Mouse (Mus musculus) common myeloid progenitor, adult 5-6 weeks (primary cell): Measurements from ENCODE around the gene Gm42742. TPM values are rescaled to one million over a fixed set of nuclear protein-coding genes. Genes with fewer than 3 reads are reported as not detected.

ENCODE experiments used
- ATAC-seq: replicated peaks from 2 replicates; pipeline ENCODE4 v1.8.0; 2016; ENCODE audit warnings: low read depth, mild to moderate bottlenecking, moderate TSS enrichment, inconsistent platforms; ENCODE audit not compliant: poor library complexity, severe bottlenecking
- total RNA-seq: library from RNA; stranded (forward); fragments of 200-1000, 187-1606 nt; gene quantifications from 2 replicates; pipeline ENCODE4 v1.2.3, GENCODE M21; 2017

The Gm42742 gene
- total RNA-seq, 1 experiment from 2014 or later: 33.1 TPM

DNA sequence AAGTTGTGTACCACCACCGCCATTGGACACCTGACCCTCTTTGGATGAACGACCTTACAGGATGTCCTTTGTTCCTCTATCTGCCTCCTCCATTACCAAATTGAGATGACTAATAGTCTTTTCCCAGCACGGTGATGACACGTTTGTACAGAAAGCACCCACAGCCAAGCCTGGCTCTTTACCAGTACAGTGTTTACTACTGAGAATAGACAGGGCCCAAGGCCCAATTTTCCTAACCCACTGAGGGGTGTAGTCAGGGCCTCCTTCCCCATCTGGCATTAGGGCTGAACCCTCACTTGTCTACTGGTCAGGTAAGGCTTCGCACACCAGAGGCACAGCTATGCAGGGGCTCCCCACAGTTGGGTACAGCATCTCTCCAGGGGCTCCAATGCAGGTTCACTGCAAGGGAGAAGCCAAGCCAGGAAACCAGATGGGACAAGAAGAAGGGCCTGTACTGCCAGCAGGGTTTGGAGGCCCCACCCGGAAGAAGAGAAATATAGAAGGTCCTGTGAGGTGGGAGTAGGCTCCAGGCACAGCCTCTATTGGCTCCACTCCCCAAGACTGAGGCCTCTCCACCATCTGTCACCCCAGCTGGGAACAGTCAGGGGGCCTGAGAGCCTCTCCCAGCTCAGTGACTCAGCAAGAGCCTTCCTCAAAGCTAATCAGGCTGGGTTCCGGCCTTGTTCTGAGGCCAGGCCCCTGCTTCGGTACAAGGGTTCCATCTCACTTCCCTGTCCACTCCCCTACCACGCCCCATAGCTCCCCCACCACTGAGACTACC lies 12.5 kb downstream of the Gm42742 start:
- peak; percentile 95 for ATAC-seq

DNA sequence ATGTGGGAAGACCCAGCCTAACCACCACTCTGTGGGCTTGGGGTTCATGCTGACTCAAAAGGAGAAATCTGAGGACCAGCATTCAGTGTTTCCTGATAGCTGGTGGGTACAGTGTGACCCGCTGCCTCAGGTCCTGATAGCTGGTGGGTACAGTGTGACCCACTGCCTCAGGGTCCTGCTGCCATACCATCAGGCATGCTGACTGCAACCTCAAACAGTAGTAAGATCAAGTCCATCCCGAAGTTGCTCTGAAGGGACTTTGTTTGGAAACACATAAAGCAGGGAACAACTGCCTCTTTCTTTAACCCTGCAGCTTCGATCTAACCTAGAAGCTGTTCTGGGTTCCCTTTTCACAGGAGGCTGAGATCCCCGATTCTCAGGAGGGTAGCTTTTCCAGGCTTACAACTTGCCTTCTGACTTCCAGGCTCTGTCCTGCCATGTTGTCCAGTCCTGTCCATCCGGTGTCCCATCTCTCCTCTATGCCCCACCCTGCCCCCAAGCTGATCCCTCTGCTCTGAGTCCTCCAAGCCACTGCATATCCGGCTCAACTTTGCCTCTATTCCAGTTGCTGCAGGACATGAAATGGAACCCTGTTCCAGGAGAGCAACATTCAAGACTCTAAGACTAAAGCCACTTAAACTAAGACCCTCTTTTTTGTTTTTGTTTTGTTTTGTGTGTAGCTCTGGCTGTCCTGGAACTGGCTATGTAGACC lies 13.4 kb downstream of the Gm42742 start:
- no peak for ATAC-seq

DNA sequence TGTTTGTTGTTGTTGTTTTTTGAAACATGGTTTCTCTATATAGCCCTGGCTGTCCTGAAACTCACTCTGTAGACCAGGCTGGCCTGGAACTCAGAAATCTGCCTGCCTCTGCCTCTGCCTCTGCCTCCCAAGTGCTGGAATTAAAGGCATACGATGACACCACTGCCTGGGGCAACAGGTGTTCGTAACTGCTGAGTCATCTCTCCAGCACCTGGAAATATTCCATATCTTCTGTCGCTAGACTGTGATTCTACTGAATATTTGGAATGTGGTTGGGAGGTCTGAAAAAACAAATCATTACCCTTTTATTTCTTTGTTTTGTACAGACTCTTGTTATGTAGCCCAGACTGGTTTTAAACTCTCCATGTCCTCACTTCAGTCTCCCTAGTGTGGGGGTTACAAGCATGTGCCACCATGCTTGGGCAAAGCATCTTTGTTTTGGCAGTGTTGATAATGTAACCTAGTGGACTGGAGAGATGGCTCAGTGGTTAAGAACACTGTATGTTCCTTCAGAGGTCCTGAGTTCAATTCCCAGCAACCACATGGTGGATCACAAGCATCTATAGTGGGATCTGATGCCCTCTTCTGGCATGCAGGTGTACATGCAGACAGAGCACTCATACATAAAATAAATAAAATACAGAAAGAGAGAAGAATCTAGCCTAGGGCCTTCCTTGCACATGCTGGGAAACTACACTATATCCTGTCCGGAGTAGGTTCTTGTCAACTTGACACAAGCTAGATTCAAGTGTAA lies 16.6 kb downstream of the Gm42742 start:
- ATAC-seq: no peak

DNA sequence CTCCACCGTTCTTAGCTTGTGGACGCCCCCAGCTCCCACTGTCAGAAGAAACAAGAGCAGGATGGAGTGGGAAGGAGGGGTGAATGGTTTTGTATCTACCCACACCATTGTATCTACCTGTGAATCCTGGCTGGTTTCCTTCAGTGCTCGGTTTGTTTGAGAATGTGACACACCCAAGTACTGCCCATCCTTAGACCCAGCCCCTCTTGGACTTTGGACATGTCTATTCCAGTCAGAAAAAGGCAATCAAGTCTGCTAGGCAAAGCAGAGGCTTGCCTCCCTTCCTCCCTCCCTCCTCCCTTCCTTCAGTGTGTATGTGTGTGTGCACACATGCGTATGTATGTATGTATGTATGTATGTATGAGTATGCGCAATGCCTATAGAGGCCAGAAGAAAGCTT lies 17.3 kb downstream of the Gm42742 start:
- no peak for ATAC-seq

DNA sequence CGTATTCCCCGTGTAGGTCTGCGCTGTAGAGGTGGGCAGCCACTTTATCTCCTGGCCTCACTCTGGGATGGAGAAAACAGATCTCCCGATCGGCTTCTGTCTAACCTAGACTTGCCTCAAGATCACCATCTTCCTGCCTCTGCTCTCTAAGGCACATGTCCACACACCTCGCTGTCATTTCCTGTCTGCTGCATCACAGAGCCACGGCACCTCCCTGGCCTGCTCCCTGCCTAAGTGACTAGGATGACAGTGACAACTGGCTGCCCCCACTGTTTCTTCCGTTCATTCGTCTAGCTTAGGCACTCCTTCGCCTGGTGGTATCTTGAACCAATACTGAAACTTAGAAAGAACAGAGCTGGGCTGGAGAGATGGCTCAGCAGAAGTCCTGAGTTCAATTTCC lies 21.3 kb downstream of the Gm42742 start:
- ATAC-seq: no peak

DNA sequence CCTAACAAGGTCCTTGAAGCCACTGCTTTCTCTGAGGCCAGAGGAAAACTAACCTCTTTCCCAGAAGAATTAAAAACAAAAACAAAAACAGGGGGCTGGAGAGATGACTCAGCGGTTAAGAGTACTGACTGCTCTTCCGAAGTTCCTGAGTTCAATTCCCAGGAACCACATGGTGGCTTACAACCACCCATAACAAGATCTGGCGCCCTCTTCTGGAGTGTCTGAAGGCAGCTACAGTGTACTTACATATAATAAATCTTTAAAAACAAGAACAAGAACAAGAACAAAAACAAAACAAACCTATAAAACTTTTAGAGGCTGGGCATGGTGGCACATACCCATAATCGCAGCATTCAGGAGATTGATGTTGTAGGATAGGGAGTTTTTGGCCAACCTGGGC lies 24.4 kb downstream of the Gm42742 start:
- ATAC-seq: no peak

DNA sequence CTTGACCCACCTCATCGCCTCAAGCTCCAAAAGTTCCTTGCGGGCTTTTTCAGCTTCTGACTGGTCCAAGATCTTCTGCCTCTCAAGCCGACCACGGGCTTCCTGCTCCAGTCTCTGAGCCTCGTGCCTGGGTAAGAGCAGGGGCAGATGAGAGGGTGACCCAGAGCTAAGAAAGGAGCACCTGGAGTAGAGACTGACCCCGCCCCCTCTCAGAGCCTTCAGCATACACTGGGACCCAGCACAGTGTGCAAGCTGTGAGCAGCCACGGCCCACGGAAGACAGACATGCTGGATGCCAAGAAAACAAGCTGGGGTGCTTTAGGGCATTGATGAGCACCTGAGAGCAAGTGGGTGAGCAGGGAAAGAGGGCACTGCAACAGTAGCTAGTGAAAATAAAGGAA lies 32.1 kb downstream of the Gm42742 start:
- ATAC-seq: no peak

DNA sequence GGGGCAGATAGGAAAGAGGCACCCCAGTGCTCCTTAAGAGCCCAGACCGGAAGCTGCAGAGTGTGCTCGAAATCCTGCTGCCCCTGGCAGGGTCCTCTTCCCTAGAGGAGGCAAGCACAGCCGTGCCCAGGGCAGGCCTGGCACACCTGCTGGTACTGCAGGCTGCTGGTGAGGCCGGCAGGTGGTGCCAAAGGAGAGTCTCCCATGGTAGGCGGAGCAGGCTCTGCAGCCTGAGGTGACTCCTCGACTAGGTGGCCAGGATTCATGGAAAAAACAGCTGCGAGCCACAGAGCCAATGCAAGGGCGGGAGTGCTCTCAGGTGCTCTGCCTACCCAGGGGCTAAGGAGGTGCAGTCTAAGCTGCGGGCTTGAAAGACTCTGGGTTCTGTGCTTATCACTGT lies 34.6 kb downstream of the Gm42742 start:
- peak; percentile 60; the same call in 1 of the 2 replicates for ATAC-seq

DNA sequence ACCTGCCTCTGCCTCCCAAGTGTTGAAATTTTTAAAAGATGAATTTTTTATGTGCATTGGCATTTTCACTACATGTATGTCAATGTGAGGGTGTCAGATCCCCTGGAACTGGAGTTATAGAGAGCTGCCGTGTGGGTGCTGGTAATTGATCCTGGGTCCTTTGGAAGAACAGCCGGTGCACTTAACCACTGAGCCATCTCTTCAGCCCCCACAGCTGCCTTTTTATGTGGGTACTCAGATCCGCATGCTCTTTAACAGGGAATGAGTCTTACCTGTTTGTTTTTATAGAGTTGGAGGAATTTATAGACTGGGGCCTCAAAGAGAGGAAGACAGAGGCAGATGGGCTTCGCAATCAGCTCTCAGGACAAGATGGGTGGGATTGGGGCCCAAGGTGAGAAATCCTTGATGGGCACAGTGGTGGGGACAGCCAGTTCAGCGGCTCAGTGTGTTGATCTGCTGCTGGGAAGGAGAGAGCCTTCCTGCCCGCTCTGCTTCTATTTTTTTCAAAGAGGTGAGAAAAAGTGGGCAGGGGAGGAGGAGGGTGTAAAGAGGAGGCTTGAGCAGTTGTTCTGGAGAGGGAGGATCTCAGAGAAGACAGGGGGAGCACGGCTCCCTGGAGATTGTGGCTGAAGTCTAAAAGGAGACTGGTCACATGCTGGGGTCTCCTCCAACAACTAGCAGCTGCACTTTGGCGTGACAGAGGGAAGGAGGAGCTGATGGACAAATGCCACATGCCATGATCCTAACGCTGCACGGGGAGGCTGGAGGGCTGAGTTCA lies 36.0 kb downstream of the Gm42742 start:
- ATAC-seq: no peak

DNA sequence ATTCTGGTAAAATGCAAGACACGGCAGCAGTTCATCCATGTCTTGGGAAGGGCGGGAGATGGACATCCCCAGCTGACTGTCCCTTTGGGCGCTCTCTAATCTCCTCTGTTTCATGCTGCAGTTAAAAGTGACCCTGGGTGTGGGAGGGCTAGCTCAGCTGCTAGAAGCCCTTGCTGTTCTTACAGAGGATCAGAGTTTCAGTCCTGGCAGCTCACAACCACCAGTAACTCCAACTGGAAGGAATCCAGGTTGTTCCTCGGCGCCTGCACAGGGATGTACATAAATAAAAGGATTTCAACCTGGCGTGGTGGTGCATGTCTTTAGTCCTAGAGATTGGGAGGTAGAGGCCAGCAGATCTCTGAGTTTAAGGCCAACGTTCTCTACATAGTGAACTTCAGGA lies 37.8 kb downstream of the Gm42742 start:
- no peak for ATAC-seq

DNA sequence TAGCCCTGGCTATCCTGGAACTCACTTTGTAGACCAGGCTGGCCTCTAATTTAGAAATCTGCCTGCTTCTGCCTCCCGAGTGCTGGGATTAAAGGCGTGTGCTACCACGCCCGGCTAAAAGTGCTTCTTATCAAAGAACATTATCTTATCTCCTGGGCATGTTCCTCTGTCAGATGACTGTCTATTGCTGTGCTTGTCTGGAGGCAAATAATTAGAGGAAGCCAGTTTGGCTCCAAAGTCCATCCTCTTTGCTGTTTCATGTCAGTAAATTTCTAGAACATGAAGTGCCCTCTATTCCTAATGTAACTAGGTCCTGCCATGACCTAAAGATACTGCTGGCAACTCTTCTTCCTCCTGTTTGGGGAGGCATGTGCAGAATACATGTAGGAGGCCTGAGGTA lies 38.8 kb downstream of the Gm42742 start:
- no peak for ATAC-seq

DNA sequence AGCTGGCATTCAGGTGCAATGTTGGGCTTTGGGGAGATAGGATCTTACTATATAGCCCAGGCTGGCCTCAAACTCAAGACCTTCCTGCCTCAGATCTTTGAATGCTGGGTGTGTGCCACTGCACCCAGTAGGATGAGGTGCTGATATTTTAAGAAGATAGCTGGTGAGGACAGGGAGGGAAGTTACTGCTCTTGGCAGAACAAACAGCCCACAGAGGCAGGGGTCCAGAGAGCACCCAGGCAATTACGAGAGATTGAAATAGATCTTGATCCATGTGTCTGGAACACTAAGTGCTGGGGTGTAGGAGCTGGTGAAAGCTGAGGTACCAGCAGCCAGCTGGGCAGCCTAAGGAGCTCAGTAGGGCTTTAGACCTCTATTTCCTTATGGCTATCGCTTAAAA lies 39.3 kb downstream of the Gm42742 start:
- no peak for ATAC-seq

DNA sequence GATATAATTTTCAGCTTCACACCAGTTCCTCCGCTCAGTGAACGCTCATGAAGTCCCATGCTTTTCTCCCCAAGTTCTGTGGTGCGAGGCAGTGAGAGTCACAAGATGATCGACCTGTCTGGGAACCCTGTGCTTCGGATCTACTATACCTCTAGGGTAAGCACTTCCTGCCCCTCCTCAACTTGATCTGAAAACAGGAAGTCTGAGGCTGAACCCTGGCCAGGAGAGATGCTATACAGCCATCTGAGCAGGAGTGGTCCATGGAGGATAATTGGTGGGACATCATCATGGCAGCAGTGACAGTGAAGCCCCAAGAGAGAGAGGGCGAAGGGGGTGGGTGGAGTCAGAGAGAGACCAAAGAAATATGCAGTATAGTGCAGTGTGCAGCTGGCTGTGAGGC lies 42.1 kb downstream of the Gm42742 start:
- ATAC-seq: no peak

DNA sequence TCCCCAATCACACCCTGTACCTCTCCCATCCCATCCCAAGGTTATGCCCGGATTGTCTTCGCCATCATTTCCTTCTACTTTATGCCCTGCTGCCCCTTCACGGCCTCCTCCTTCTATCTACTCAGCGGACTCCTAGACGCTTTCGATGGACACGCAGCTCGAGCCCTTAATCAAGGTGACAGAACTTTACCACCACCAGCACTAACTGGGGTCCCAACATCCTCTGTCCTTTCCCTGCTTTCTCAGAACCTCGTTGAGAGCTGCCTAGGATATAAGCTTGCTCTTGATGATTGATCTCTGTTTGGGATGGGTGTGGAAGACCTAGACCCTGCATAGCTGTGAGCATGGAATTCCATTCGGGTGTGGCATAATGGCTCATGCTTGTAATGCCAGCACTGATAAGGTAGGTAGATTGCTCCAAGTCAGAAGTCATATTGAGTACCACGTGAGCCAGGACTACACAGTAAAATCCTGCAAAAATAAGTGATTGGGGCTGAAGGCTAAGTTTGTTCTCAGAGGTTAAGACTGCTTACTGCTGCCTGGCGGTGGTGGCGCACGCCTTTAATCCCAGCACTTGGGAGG lies 43.9 kb downstream of the Gm42742 start:
- no peak for ATAC-seq

DNA sequence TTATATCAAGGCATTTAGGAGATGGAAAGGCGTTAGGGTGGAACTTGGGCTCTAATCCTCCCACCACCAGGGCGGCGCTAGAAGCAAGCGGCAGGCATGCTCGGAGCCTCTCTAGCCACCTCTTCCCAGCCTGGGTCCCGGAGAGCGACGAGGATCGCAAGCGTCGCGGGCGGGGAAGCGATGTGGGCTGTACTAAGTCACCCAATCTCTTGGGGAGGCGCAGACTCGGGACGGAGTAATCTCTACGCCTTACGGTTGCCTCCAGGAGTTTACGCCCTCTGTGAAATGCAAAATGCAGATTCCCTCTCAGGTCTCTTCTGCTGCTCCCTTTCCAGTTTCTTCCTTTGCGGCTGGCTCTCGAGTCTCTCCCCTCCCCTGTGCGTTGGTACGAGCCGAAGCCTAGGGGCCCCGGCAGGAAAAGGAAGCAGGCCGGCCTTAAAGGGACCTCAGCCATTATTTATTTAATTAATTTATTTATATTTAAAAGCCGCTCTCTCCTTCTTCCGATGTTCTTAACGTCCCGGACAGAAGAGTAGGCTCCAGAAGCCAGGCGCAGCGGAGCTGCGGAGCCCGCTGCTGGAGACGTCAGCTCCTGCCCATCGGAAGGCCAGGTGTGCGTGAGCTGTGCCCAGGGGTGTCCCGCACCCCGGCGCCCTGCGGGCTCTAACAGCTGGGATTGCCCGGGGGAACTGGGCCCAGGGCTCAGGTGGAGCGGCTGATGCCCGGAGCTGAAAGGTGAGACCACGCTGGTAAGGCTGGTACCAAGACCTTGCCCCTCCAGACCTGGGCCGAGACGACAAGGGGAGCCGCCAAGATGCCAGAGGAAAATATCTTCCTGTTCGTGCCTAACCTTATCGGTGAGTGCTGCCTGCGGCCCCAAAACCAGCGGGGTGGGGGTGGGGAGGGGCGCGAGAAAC lies 44.7 kb downstream of the Gm42742 start, which contains the start of gene Cdiptos:
TSS of gene Cdiptos (minus strand) at position 149 of the 917 bp plus-strand sequence.
- peak; percentile 95 for ATAC-seq

DNA sequence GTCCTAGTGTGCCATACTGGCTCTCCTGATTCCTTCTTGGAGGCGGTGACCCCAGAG lies 45.2 kb downstream of the Gm42742 start, which contains the start of gene Cdipt:
TSS of gene Cdipt (plus strand) at position 22 of the 57 bp plus-strand sequence.
- no peak for ATAC-seq

DNA sequence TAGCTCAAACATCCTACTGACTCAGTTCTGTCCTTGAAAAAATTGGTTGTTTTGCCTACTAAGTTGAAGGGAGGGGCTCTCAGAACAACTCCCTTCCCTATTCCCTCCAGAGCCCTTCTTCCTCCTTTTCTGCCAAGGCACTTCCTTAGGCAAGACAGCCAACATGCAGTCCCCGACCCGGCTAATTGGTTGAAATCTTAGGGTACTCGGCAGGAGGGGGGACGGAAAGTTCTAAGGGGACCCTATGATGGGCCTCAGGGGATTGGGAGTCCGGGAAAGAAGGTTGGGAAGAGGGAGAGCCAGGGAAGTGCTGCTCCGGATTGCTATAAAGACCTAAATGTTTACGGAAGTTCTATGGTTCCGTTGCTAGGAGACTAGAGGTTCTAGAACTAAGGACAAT lies 45.4 kb downstream of the Gm42742 start:
- 0 out of 2 replicates have a peak, but pooled peaks have one; percentile 31 for ATAC-seq

DNA sequence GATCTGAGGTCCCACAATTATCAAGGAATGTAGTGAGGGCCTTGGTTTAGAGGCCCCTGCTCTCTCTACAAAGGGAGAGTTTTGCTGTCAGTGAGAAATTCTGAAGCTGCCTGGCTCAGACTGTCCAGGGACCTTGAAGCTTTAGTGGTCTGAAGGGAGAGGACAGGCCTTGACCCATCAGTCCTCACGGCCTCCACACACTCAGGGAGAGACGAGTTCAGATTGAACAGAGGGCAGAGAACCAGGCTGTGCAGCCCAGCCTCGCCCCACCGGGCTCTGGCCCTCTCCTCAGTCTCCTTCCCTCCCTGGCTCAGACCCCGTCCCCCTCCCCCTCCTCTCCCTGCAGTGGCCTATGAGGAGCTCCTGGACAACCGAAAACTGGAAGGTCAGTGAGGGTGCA lies 53.5 kb downstream of the Gm42742 start:
- ATAC-seq: no peak

DNA sequence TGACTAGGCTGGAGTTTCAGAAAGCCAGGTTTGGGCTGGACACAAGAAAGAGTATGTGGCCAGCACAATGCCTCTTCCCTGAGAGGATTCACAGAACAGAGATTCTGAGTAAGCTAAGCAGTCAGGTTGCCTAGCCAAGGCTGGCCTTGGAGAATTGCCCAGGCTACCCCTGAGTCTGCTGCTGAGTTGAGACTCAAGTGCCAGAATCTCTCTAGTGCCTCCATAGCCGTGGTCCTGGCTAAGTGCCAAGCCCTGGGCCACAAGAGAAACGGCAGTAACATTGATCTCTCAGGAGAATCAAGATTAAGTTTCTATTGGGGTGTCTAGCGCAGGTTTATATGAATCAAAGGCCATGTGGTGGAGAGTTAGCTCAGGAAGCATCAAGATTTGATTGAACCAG lies 55.3 kb downstream of the Gm42742 start:
- ATAC-seq: no peak
